Mouse (Mus musculus) stomach, embryonic 16.5 days (tissue): ENCODE data around the gene Phf1. TPM values are rescaled to one million over a fixed set of nuclear protein-coding genes. Genes with fewer than 3 reads are reported as not detected.

Experiments
- ATAC-seq: fragments of 200-750 bp; cut with Nextera tagmentation; 2 replicates; pipeline ENCODE4 v1.8.0; 2017; ENCODE audit warnings: moderate number of reproducible peaks, moderate TSS enrichment; ENCODE audit not compliant: insufficient read depth, low FRiP score
- H3K27ac ChIP-seq: fragments of 300-500 bp; sonication (generic); 2 replicates; pipeline ENCODE4 v1.5.1; 2014; ENCODE audit warnings: low read length
- H3K27me3 ChIP-seq: fragments of 300-500 bp; sonication (generic); 2 replicates; pipeline ENCODE4 v1.6.1; 2014; ENCODE audit warnings: low read length, control low read depth, mixed read lengths; ENCODE audit not compliant: control insufficient read depth, insufficient read depth
- H3K36me3 ChIP-seq: fragments of 300-500 bp; sonication (generic); 2 replicates; pipeline ENCODE4 v1.6.1; 2014; ENCODE audit warnings: low read length; ENCODE audit not compliant: control insufficient read depth, insufficient read depth
- H3K4me1 ChIP-seq: fragments of 300-500 bp; sonication (generic); 2 replicates; pipeline ENCODE4 v1.6.1; 2014; ENCODE audit warnings: low read length, control low read depth, mixed read lengths; ENCODE audit not compliant: control insufficient read depth, insufficient read depth
- H3K4me2 ChIP-seq: fragments of 300-500 bp; sonication (generic); 2 replicates; pipeline ENCODE4 v1.6.1; 2014; ENCODE audit warnings: low read depth, low read length, mixed read lengths
- H3K4me3 ChIP-seq: fragments of 300-500 bp; sonication (generic); replicated peaks from 2 replicates; pipeline ENCODE4 v1.5.1; 2014; ENCODE audit warnings: mild to moderate bottlenecking, low read length
- H3K9ac ChIP-seq: fragments of 300-500 bp; sonication (generic); 2 replicates; pipeline ENCODE4 v1.6.1; 2014; ENCODE audit warnings: low read length
- H3K9me3 ChIP-seq: fragments of 300-500 bp; sonication (generic); replicated peaks from 2 replicates; pipeline ENCODE4 v1.6.1; 2016; ENCODE audit warnings: low read length, control low read depth; ENCODE audit not compliant: control insufficient read depth
- WGBS: fragments of 180-500 bp; shearing (Covaris S2); extraction: QIAGEN DNeasy Blood & Tissue Kit; methylation state at CpG from one replicate; pipeline ENCODE4 v1.1.7; 2014; 5-methylcytosine and 5-hydroxymethylcytosine counted together
- polyA plus RNA-seq: library from polyadenylated mRNA; unstranded; fragments of >200 nt; fragmentation: Nextera tagmentation; extraction: Ambion mirVana; gene quantifications from 2 replicates; pipeline ENCODE4 v1.2.1, GENCODE M21; 2015

The Phf1 gene
- 7.3 and 7.7 TPM in 2 replicates for polyA plus RNA-seq

DNA sequence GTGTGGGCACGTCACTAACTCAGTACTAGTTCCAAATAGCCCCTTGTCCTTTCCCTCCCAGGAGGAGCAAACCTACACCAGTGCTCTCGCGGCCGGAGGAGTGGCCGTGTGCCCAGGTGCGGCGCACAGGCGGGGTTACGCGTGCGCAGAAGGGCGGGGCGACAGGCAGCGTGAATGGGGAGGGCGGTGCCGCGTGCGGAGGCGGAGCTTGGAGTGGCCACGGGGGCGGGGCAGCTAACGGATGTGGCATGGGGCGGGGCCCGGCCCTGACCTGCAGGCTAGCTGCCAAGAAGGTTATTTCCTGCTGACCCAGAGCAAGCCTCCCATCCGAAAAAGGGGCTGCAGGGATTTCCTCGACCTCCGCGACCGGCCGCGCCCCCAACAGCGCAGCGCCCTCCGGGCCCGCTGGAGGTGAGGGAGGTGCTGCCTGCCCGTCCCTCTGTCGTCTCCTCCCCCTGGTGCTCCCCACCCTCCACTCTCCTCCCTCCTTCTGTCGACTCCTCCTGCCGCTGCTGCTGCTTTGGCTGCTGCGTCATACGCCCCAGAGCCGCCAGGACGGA is at the start of gene Phf1:
Gene Phf1, plus strand, starts transcription at position 214 of the 560 bp plus-strand sequence.
- Histone ChIP-seq H3K4me1 (peaks cover 14% of the 10 kb centered on the region), H3K4me2 (peak within 1 kb of the TSS; percentile 94), H3K36me3 (peaks cover 4% of the 10 kb centered on the region; the same call in 1 of the 2 replicates), H3K9me3 (no peaks in the 10 kb centered on the region), H3K27me3 (no peaks in the 10 kb centered on the region), H3K4me3 (peak within 1 kb of the TSS; percentile 82), H3K9ac (peak within 1 kb of the TSS; percentile 94), H3K27ac (peak within 1 kb of the TSS; percentile 86)
- ATAC-seq: peak; percentile 93
- under 1% methylated on average over 42 of the region's 43 CpGs for WGBS

DNA sequence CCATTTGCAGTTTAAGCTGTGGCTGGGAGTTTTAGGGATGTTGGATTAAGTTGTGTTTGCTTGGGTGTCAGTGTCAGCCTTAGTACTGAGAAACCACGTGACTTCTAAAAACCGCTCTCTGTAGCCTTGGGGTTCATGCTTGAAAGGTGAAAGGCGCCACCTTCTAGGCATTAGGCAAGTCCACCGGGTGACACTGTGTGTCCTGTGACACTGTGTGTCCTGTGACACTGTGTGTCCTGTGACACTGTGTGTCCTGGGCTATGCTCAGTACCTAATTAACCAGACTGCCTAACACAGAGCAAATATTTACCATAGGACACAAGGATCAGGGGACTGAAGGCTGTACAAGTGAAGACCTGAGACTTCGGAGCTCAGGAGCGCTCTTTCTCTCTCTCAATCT is 49.3 kb upstream of the Phf1 start:
- no peaks in the 10 kb centered on the region for H3K27me3 ChIP-seq

DNA sequence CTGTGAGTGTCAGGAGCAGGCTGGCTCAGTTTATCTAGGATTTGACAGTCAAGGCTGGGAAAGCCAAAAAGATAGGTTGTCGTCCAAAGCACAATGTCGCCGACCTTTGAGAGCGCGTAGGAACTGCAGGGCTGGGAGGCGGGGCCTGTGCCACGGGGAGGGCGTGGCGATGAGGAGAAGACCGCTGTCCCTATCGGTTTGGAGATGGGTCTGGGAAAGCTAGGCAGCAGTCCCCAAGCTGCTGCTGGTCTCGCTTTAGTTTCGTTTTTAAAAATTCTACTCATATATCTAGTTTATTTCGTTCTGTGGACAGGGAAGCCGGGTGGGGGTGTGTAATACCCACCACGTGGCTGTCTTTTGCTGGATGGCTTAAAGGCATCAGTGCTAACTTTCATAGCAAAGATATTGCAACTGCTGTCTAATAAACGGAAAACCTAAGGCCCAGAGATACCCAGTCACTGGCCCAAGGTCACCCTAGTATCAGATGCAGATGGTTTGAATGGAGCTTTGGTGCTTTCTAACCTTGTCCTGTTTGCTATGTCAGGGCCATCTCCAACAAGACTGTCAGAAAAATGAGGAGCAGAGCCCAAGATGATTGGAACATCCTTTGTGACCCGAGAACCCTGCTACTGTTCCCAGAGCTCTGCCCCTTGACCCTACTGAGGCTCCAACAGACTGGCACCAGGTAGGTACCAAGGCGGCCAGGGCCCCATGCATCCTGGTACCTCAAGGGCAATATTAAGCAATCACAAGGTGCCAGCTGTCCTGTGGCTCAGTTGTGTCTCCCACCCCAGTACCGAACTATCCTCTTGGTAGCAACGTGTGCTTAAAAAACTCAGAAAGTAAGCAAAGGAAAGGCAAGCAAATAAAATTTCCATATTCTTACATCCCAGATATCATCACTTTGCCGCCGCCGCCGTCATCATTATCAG is 47.6 kb upstream of the Phf1 start:
- H3K36me3 ChIP-seq: no peaks in the 10 kb centered on the region
- peak overlapping the region; percentile 40 for H3K9ac ChIP-seq
- H3K4me3 ChIP-seq: peak overlapping the region; percentile 42
- no peaks in the 10 kb centered on the region for H3K27me3 ChIP-seq
- H3K27ac ChIP-seq: peak overlapping the region; percentile 29; the same call in 1 of the 2 replicates
- no peaks in the 10 kb centered on the region for H3K9me3 ChIP-seq
- 17% methylated on average over 25 of the region's 25 CpGs for WGBS
- H3K4me2 ChIP-seq: peak overlapping the region; percentile 73
- peaks cover 20% of the 10 kb centered on the region for H3K4me1 ChIP-seq
- ATAC-seq: peak; percentile 70

More for the DNA sequence above, 49.3 kb upstream of the Phf1 start:
- H3K4me2 ChIP-seq: no peak overlapping the region
- H3K4me1 ChIP-seq: peaks cover 20% of the 10 kb centered on the region
- no peak overlapping the region for H3K4me3 ChIP-seq
- 72% methylated on average over 6 of the region's 6 CpGs for WGBS
- H3K36me3 ChIP-seq: no peaks in the 10 kb centered on the region
- H3K9ac ChIP-seq: no peak overlapping the region
- no peak for ATAC-seq
- no peaks in the 10 kb centered on the region for H3K9me3 ChIP-seq
- no peak overlapping the region for H3K27ac ChIP-seq

DNA sequence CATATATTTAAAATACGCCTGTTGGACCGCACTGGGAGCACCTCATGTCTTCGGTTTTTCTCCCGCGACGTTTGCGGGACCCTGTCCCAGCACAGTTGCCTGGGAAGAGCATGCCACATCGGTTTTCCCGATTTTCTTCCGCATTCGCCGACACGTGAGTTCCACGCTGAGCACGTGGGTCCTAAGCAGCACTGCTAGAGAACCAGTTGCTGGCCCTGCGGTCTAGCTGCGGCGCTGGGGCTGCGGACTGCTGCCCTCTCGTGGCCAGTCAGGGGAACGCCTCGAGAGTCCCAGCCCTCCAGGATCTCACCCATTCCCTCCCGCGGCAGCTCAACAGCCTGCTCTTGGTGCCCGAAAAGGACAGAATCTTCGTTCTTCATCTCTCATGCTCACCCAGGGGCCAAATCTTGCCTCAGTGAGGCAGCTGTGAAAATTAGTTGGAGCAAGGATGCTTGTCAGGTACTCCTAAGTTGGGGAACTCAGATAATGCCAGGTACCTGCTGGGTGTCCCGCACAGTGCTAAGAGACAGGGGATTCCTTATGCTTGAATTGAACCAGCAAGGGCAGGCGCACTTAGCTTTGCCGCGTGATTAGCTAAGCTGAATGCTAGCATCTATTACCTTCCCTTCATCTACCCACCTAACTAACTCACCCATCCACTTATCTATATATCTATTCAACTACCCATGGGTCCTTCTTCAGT is 46.7 kb upstream of the Phf1 start:
- ATAC-seq: peak; percentile 90
- Histone ChIP-seq H3K4me2 (peak overlapping the region; percentile 73), H3K4me3 (peak overlapping the region; percentile 42), H3K27ac (no peak overlapping the region), H3K9ac (peak overlapping the region; percentile 40; the same call in 1 of the 2 replicates), H3K9me3 (no peaks in the 10 kb centered on the region), H3K27me3 (no peaks in the 10 kb centered on the region), H3K36me3 (no peaks in the 10 kb centered on the region), H3K4me1 (peaks cover 20% of the 10 kb centered on the region)
- 10% methylated on average over 30 of the region's 30 CpGs for WGBS

DNA sequence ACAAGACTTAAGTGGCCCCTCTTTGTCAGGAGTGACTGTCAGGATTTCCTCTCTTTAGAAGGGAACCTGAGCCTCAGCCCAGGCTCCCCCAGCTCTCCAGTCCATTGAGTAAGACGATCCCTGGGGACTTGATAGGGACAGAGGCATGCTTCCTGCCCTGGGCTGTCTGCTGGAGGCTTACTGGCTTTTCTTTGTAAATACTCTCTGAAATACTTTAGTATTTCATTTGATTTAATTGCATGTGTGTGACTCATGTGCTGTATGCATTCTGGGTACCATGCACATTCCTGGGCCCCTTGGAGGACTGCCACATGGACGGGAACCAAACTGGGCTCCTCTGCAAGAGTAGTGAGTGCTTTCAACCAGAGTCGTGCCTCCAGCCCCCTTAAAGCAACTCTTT is 44.9 kb upstream of the Phf1 start:
- Histone ChIP-seq H3K27me3 (no peaks in the 10 kb centered on the region), H3K4me1 (peaks cover 20% of the 10 kb centered on the region), H3K4me3 (no peak overlapping the region), H3K27ac (no peak overlapping the region; the same call in 1 of the 2 replicates), H3K9ac (no peak overlapping the region), H3K36me3 (no peaks in the 10 kb centered on the region), H3K4me2 (no peak overlapping the region), H3K9me3 (no peaks in the 10 kb centered on the region)
- WGBS: 20% methylated on average over 3 of the region's 3 CpGs
- ATAC-seq: no peak

- Histone ChIP-seq H3K27ac (peak overlapping the region; percentile 49), H3K9ac (0 out of 2 replicates have a peak overlapping the region, but pooled peaks have one; percentile 17), H3K4me3 (peak overlapping the region; percentile 9; the same call in 1 of the 2 replicates), H3K4me2 (peak overlapping the region; percentile 29), H3K27me3 (no peaks in the 10 kb centered on the region), H3K9me3 (no peaks in the 10 kb centered on the region), H3K36me3 (no peaks in the 10 kb centered on the region), H3K4me1 (peaks cover 8% of the 10 kb centered on the region; the same call in 1 of the 2 replicates)
- 44% methylated on average over 16 of the region's 16 CpGs for WGBS
- ATAC-seq: peak; percentile 61; the same call in 1 of the 2 replicates
Measured at GRCm38 (mm10) chr17:26892635-26893375, 40.0 kb upstream of the Phf1 start.

DNA sequence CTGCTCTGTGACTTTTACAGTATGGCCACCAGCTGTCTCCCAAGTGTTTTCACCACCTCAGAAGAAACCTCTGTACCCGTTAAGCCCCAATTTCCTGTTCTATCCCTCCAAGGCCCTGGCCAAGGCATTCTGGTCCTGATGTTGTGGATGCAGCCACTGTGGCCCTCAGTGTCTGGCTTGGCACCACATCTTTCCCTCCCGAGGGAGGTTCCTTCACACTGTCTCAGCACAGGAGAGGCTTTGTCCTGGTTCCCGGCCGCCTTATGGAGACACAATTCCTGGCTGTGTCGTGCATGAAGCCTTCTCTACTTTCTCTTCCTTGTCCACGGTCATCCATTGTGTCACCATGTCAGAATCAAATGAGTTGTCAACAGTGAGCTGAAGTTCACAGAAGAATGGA is 39.4 kb upstream of the Phf1 start:
- no peak overlapping the region for H3K4me3 ChIP-seq
- H3K4me1 ChIP-seq: 0 out of 2 replicates have a peak, but pooled peaks cover 3% of the 10 kb centered on the region
- no peaks in the 10 kb centered on the region for H3K9me3 ChIP-seq
- ATAC-seq: no peak
- H3K27ac ChIP-seq: peak overlapping the region; percentile 49; the same call in 1 of the 2 replicates
- H3K4me2 ChIP-seq: peak overlapping the region; percentile 29; the same call in 1 of the 2 replicates
- H3K27me3 ChIP-seq: no peaks in the 10 kb centered on the region
- WGBS: 63% methylated on average over 6 of the region's 6 CpGs
- no peaks in the 10 kb centered on the region for H3K36me3 ChIP-seq
- peak overlapping the region; percentile 12; the same call in 1 of the 2 replicates for H3K9ac ChIP-seq

DNA sequence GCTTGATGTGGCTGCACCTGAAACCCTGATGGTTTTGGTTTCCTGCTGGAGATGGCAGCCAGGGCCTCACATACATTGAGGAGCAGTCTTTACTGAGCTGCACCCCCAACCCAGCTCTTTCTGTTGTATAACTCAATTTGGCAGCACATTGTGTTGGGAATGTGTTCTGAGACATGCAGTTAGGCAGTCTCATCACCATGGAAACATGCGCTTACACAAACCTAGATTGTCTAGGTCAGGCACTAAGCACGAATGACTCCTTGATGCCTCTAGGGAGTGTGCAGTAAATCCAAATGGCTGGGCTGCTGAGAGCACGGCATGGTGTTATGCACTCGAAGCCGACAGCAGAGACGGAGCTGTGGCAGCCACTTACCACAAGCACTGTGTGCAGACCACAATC is 38.5 kb upstream of the Phf1 start:
- no peaks in the 10 kb centered on the region for H3K27me3 ChIP-seq
- 74% methylated on average over 6 of the region's 6 CpGs for WGBS
- H3K9ac ChIP-seq: no peak overlapping the region

More for the DNA sequence above, 38.5 kb upstream of the Phf1 start:
- H3K4me1 ChIP-seq: 0 out of 2 replicates have a peak, but pooled peaks cover 3% of the 10 kb centered on the region
- H3K9me3 ChIP-seq: no peaks in the 10 kb centered on the region
- no peak overlapping the region for H3K4me2 ChIP-seq
- ATAC-seq: no peak
- H3K27ac ChIP-seq: no peak overlapping the region
- H3K36me3 ChIP-seq: no peaks in the 10 kb centered on the region
- no peak overlapping the region for H3K4me3 ChIP-seq
